Mouse (Mus musculus): ENCODE measurements around the gene Mtus2.

DNA sequence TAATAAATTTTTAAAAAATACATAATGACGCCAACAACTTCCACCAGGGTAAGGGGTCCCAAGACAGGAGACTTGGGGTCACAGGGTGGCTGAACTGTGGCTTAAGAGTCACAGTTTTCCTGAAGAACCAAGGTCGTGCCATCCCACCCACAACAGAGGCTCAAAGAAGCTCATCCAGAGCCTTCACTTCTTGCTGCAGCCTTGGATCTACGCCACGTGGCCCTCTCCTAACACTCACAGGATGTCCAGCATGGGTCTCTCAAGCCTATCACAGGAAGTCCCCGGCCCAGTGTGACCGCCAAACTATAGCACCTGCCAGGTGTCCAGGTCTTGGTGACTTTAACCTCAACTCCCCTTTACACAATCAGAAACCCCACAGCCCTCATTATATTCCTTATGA lies 400.0 kb downstream of the Mtus2 start:
- TF ChIP-seq CTCF (IDR thresholded peaks at IDR 0.05; ENCODE audit: extremely low read depth, insufficient read depth, insufficient read length, insufficient replicate concordance): no peak
- TF ChIP-seq POLR2A (IDR thresholded peaks at IDR 0.05; ENCODE audit: low read depth, low read length): no peak
